Mouse (Mus musculus) ovary, postnatal 36 days (tissue): Measurements from ENCODE around the gene Impdh2.

Experiments
- DNase-seq: peaks from one replicate; pipeline ENCODE4 v3.0.0; 2022; ENCODE audit warnings: low spot score, mixed read lengths

The Impdh2 gene

GRCm38 (mm10) chr9:108560227-108560841 is at the start of gene Impdh2:
TSS of gene Impdh2 (plus strand) at chr9:108560286.
- DNase-seq = peak; percentile 94

- DNase-seq = peak; percentile 94
Measured at GRCm38 (mm10) chr9:108516380-108517251, 43.5 kb upstream of the Impdh2 start, which contains the start of gene Qrich1. TSS of gene Qrich1 (plus strand) at chr9:108516806.

- peak; percentile 86 for DNase-seq
Measured at GRCm38 (mm10) chr9:108517253-108517930, 42.7 kb upstream of the Impdh2 start.

GRCm38 (mm10) chr9:108517931-108518332 is 42.2 kb upstream of the Impdh2 start:
- no peak for DNase-seq

GRCm38 (mm10) chr9:108521604-108522003 is 38.5 kb upstream of the Impdh2 start:
- no peak for DNase-seq

- no peak for DNase-seq
Measured at GRCm38 (mm10) chr9:108523341-108523740, 36.7 kb upstream of the Impdh2 start.

GRCm38 (mm10) chr9:108525400-108525799 is 34.7 kb upstream of the Impdh2 start:
- no peak for DNase-seq

- DNase-seq = no peak
Measured at GRCm38 (mm10) chr9:108530954-108531353, 29.1 kb upstream of the Impdh2 start.

GRCm38 (mm10) chr9:108531496-108531895 is 28.6 kb upstream of the Impdh2 start:
- DNase-seq = no peak

- no peak for DNase-seq
Measured at GRCm38 (mm10) chr9:108540846-108541245, 19.2 kb upstream of the Impdh2 start.

GRCm38 (mm10) chr9:108545986-108546385 is 14.1 kb upstream of the Impdh2 start:
- DNase-seq = no peak

GRCm38 (mm10) chr9:108546875-108547274 is 13.2 kb upstream of the Impdh2 start:
- DNase-seq = no peak

GRCm38 (mm10) chr9:108559169-108559568 is 917 bp upstream of the Impdh2 start:
- no peak for DNase-seq

GRCm38 (mm10) chr9:108563671-108564070 is 3.6 kb downstream of the Impdh2 start:
- no peak for DNase-seq

- DNase-seq = no peak
Measured at GRCm38 (mm10) chr9:108564131-108564530, 4.0 kb downstream of the Impdh2 start.

GRCm38 (mm10) chr9:108565881-108566814 is 6.1 kb downstream of the Impdh2 start:
- no peak for DNase-seq

- peak; percentile 95 for DNase-seq
Measured at GRCm38 (mm10) chr9:108566815-108567776, 7.0 kb downstream of the Impdh2 start, which contains the start of gene Ndufaf3. TSS of gene Ndufaf3 (minus strand) at chr9:108567434.

GRCm38 (mm10) chr9:108567931-108568419 is 7.9 kb downstream of the Impdh2 start:
- no peak for DNase-seq

GRCm38 (mm10) chr9:108568511-108568921 is 8.4 kb downstream of the Impdh2 start:
- no peak for DNase-seq
